Mouse (Mus musculus) forebrain, embryonic 13.5 days (tissue): Measurements from ENCODE around the gene Gm13889. TPM values are rescaled to one million over a fixed set of nuclear protein-coding genes. Genes with fewer than 3 reads are reported as not detected.
A peak's percentile ranks its signal among the peaks of the same experiment; 100 is the strongest.

ENCODE experiments used
- ATAC-seq: fragments of 200-750 bp; cut with Nextera tagmentation; 2 replicates; pipeline ENCODE4 v1.8.0; 2017
- H3K27ac ChIP-seq: fragments of 300-500 bp; sonication (generic); 2 replicates; pipeline ENCODE4 v1.5.1; 2015; ENCODE audit warnings: inconsistent platforms, mild to moderate bottlenecking, moderate library complexity
- H3K27me3 ChIP-seq: fragments of 300-500 bp; sonication (generic); 2 replicates; pipeline ENCODE4 v1.6.1; 2015; ENCODE audit warnings: mild to moderate bottlenecking, inconsistent platforms
- H3K36me3 ChIP-seq: fragments of 300-500 bp; sonication (generic); 2 replicates; pipeline ENCODE4 v1.6.1; 2015; ENCODE audit warnings: mild to moderate bottlenecking, inconsistent platforms; ENCODE audit not compliant: poor library complexity, severe bottlenecking
- H3K4me1 ChIP-seq: fragments of 300-500 bp; sonication (generic); 2 replicates; pipeline ENCODE4 v1.6.1; 2015; ENCODE audit warnings: inconsistent platforms
- H3K4me2 ChIP-seq: fragments of 300-500 bp; sonication (generic); 2 replicates; pipeline ENCODE4 v1.6.1; 2015; ENCODE audit warnings: inconsistent platforms, mild to moderate bottlenecking, moderate library complexity
- H3K4me3 ChIP-seq: fragments of 300-500 bp; sonication (generic); 2 replicates; pipeline ENCODE4 v1.5.1; 2015; ENCODE audit warnings: mild to moderate bottlenecking, inconsistent platforms
- H3K9ac ChIP-seq: fragments of 300-500 bp; sonication (generic); 2 replicates; pipeline ENCODE4 v1.6.1; 2015; ENCODE audit warnings: mild to moderate bottlenecking, inconsistent platforms
- H3K9me3 ChIP-seq: fragments of 300-500 bp; sonication (generic); replicated peaks from 2 replicates; pipeline ENCODE4 v1.6.1; 2016; ENCODE audit warnings: inconsistent platforms
- WGBS: fragments of 180-500 bp; shearing (Covaris S2); methylation state at CpG from one replicate; pipeline ENCODE4 v1.1.7; 2015; 5-methylcytosine and 5-hydroxymethylcytosine counted together
- polyA plus RNA-seq: library from polyadenylated mRNA; unstranded; fragments of >200 nt; fragmentation: Nextera tagmentation; extraction: Ambion mirVana; gene quantifications from 2 replicates; pipeline ENCODE4 v1.2.1, GENCODE M21; 2015

Gm13889 gene
- polyA plus RNA-seq, 1 experiment from 2014 or later = 22.3 TPM

- no peaks in the 10 kb centered on the region for H3K36me3 ChIP-seq
- ATAC-seq = no peak
- H3K9ac ChIP-seq = no peak overlapping the region
- no peak overlapping the region for H3K27ac ChIP-seq
- WGBS = 95% methylated on average over 2 of the region's 2 CpGs
- H3K27me3 ChIP-seq = no peaks in the 10 kb centered on the region
- no peak overlapping the region for H3K4me2 ChIP-seq
- 0 out of 2 replicates have a peak, but pooled peaks cover 4% of the 10 kb centered on the region for H3K4me1 ChIP-seq
- no peak overlapping the region for H3K4me3 ChIP-seq
- no peaks in the 10 kb centered on the region for H3K9me3 ChIP-seq
Observed at GRCm38 (mm10) chr2:93913552-93913951, 43.4 kb downstream of the Gm13889 start.

- Histone ChIP-seq H3K27me3 (no peaks in the 10 kb centered on the region), H3K4me1 (peaks cover 18% of the 10 kb centered on the region), H3K9ac (no peak overlapping the region), H3K36me3 (no peaks in the 10 kb centered on the region), H3K4me2 (no peak overlapping the region), H3K4me3 (no peak overlapping the region), H3K9me3 (no peaks in the 10 kb centered on the region), H3K27ac (no peak overlapping the region)
- ATAC-seq = 0 out of 2 replicates have a peak, but pooled peaks have one; percentile 31
- WGBS = 81% methylated on average over 10 of the region's 10 CpGs
Observed at GRCm38 (mm10) chr2:93911942-93912341, 45.1 kb downstream of the Gm13889 start.

GRCm38 (mm10) chr2:93909716-93910115, 47.3 kb downstream of the Gm13889 start:
- no peaks in the 10 kb centered on the region for H3K36me3 ChIP-seq
- no peak overlapping the region for H3K27ac ChIP-seq
- no peak overlapping the region for H3K4me2 ChIP-seq
- H3K4me3 ChIP-seq = no peak overlapping the region
- ATAC-seq = no peak
- H3K27me3 ChIP-seq = no peaks in the 10 kb centered on the region
- no peaks in the 10 kb centered on the region for H3K9me3 ChIP-seq
- no peak overlapping the region for H3K9ac ChIP-seq
- H3K4me1 ChIP-seq = peaks cover 25% of the 10 kb centered on the region
- 61% methylated on average over 5 of the region's 5 CpGs for WGBS

GRCm38 (mm10) chr2:93907519-93908294, 49.3 kb downstream of the Gm13889 start:
- no peak overlapping the region for H3K4me3 ChIP-seq
- H3K27me3 ChIP-seq = no peaks in the 10 kb centered on the region
- no peaks in the 10 kb centered on the region for H3K9me3 ChIP-seq
- peaks cover 25% of the 10 kb centered on the region for H3K4me1 ChIP-seq
- WGBS = 69% methylated on average over 9 of the region's 9 CpGs
- peak; percentile 29; the same call in 1 of the 2 replicates for ATAC-seq
- 0 out of 2 replicates have a peak overlapping the region, but pooled peaks have one; percentile 20 for H3K27ac ChIP-seq
- no peak overlapping the region; the same call in 1 of the 2 replicates for H3K9ac ChIP-seq
- H3K36me3 ChIP-seq = no peaks in the 10 kb centered on the region
- no peak overlapping the region for H3K4me2 ChIP-seq

- Histone ChIP-seq H3K36me3 (no peaks in the 10 kb centered on the region), H3K9me3 (no peaks in the 10 kb centered on the region), H3K4me1 (peaks cover 25% of the 10 kb centered on the region), H3K9ac (peak overlapping the region; percentile 30; the same call in 1 of the 2 replicates), H3K27me3 (no peaks in the 10 kb centered on the region), H3K4me3 (no peak overlapping the region), H3K27ac (no peak overlapping the region), H3K4me2 (no peak overlapping the region)
- 39% methylated on average over 4 of the region's 4 CpGs for WGBS
- ATAC-seq = no peak
Observed at GRCm38 (mm10) chr2:93906316-93906715, 50.7 kb downstream of the Gm13889 start.

Other genes with a start within 250 kb of the Gm13889 start
- gene Ext2, start 134.6 kb downstream of the Gm13889 start, polyA plus RNA-seq = 50.6 and 57.6 TPM in 2 replicates
- 8.1 and 10.1 TPM in 2 replicates for gene Accs, start 107.3 kb downstream of the Gm13889 start, polyA plus RNA-seq
- 0.28 and 0.98 TPM in 2 replicates for gene Accsl, start 88.0 kb downstream of the Gm13889 start, polyA plus RNA-seq
- not detected in 2 replicates for gene Gm27027, start 39.2 kb upstream of the Gm13889 start, polyA plus RNA-seq
- 51.8 and 53.2 TPM in 2 replicates for gene Alkbh3, start 53.6 kb upstream of the Gm13889 start, polyA plus RNA-seq
- 119 and 126 TPM in 2 replicates for gene Hsd17b12, start 200.8 kb upstream of the Gm13889 start, polyA plus RNA-seq